Mouse (Mus musculus) neural tube, embryonic 12.5 days (tissue): ENCODE data around the gene Pqbp1. TPM values are rescaled to one million over a fixed set of nuclear protein-coding genes. Genes with fewer than 3 reads are reported as not detected.

Source experiments
- ATAC-seq: fragments of 200-750 bp; cut with Nextera tagmentation; 2 replicates; pipeline ENCODE4 v1.8.0; 2017; ENCODE audit warnings: low read depth, mild to moderate bottlenecking, moderate TSS enrichment, moderate library complexity; ENCODE audit not compliant: low FRiP score
- H3K27ac ChIP-seq: fragments of 300-500 bp; sonication (generic); 2 replicates; pipeline ENCODE4 v1.5.1; 2016
- H3K27me3 ChIP-seq: fragments of 300-500 bp; sonication (generic); replicated peaks from 2 replicates; pipeline ENCODE4 v1.6.1; 2016; ENCODE audit warnings: mild to moderate bottlenecking
- H3K36me3 ChIP-seq: fragments of 300-500 bp; sonication (generic); 2 replicates; pipeline ENCODE4 v1.6.1; 2016; ENCODE audit warnings: mild to moderate bottlenecking
- H3K4me1 ChIP-seq: fragments of 300-500 bp; sonication (generic); 2 replicates; pipeline ENCODE4 v1.6.1; 2016
- H3K4me2 ChIP-seq: fragments of 300-500 bp; sonication (generic); replicated peaks from 2 replicates; pipeline ENCODE4 v1.6.1; 2016; ENCODE audit warnings: mild to moderate bottlenecking
- H3K4me3 ChIP-seq: fragments of 300-500 bp; sonication (generic); 2 replicates; pipeline ENCODE4 v1.5.1; 2016
- H3K9ac ChIP-seq: fragments of 300-500 bp; sonication (generic); 2 replicates; pipeline ENCODE4 v1.6.1; 2016; ENCODE audit warnings: mild to moderate bottlenecking
- H3K9me3 ChIP-seq: fragments of 300-500 bp; sonication (generic); 2 replicates; pipeline ENCODE4 v1.6.1; 2016; ENCODE audit warnings: mild to moderate bottlenecking
- WGBS: fragments of 180-500 bp; shearing (Covaris S2); methylation state at CpG from one replicate; pipeline ENCODE4 v1.1.7; 2016; 5-methylcytosine and 5-hydroxymethylcytosine counted together
- polyA plus RNA-seq: library from polyadenylated mRNA; unstranded; fragments of >200 nt; fragmentation: Nextera tagmentation; extraction: Ambion mirVana; gene quantifications from 2 replicates; pipeline ENCODE4 v1.2.1, GENCODE M21; 2016

Pqbp1 gene
- polyA plus RNA-seq, 1 experiment from 2014 or later: 179 TPM

- WGBS: 15% methylated on average over 38 of the region's 38 CpGs
- peak; percentile 89 for ATAC-seq
- 0 out of 2 replicates have a peak, but pooled peaks cover 7% of the 10 kb centered on the region for H3K4me1 ChIP-seq
- H3K9ac ChIP-seq: peak within 1 kb of the TSS; percentile 47; the same call in 1 of the 2 replicates
- no peak within 1 kb of the TSS for H3K27ac ChIP-seq
- H3K4me2 ChIP-seq: peak within 1 kb of the TSS; percentile 79
- H3K9me3 ChIP-seq: no peaks in the 10 kb centered on the region
- H3K4me3 ChIP-seq: peak within 1 kb of the TSS; percentile 41
- H3K27me3 ChIP-seq: no peaks in the 10 kb centered on the region
- peaks cover 11% of the 10 kb centered on the region; the same call in 1 of the 2 replicates for H3K36me3 ChIP-seq
These were observed 21.1 kb downstream of the Pqbp1 start, which contains the start of gene Pim2 for GRCm38 (mm10) chrX:7878007-7878419. Gene Pim2 (plus strand): TSS chrX:7878262.

GRCm38 (mm10) chrX:7869826-7870225 lies 29.2 kb downstream of the Pqbp1 start:
- Histone ChIP-seq H3K4me2 (no peak overlapping the region), H3K27me3 (no peaks in the 10 kb centered on the region), H3K27ac (no peak overlapping the region), H3K9me3 (no peaks in the 10 kb centered on the region), H3K36me3 (peaks cover 25% of the 10 kb centered on the region), H3K4me1 (no peaks in the 10 kb centered on the region), H3K9ac (no peak overlapping the region), H3K4me3 (no peak overlapping the region)
- ATAC-seq: no peak
- WGBS: 43% methylated on average over 3 of the region's 3 CpGs

- no peak overlapping the region for H3K27ac ChIP-seq
- H3K9me3 ChIP-seq: no peaks in the 10 kb centered on the region
- H3K9ac ChIP-seq: no peak overlapping the region
- WGBS: 48% methylated on average over 2 of the region's 2 CpGs
- peaks cover 18% of the 10 kb centered on the region for H3K36me3 ChIP-seq
- no peaks in the 10 kb centered on the region for H3K27me3 ChIP-seq
- no peak for ATAC-seq
- H3K4me2 ChIP-seq: no peak overlapping the region
- no peak overlapping the region for H3K4me3 ChIP-seq
- H3K4me1 ChIP-seq: no peaks in the 10 kb centered on the region
These were observed 30.6 kb downstream of the Pqbp1 start for GRCm38 (mm10) chrX:7868506-7868905.

GRCm38 (mm10) chrX:7867141-7867540 lies 31.9 kb downstream of the Pqbp1 start:
- Histone ChIP-seq H3K27ac (no peak overlapping the region), H3K9ac (no peak overlapping the region), H3K9me3 (no peaks in the 10 kb centered on the region), H3K27me3 (no peaks in the 10 kb centered on the region), H3K4me2 (no peak overlapping the region), H3K36me3 (peaks cover 14% of the 10 kb centered on the region), H3K4me1 (no peaks in the 10 kb centered on the region), H3K4me3 (no peak overlapping the region)
- ATAC-seq: no peak
- 94% methylated on average over 1 of the region's 1 CpGs for WGBS

GRCm38 (mm10) chrX:7865786-7866185 lies 33.3 kb downstream of the Pqbp1 start:
- H3K4me2 ChIP-seq: no peak overlapping the region
- H3K4me3 ChIP-seq: no peak overlapping the region
- H3K36me3 ChIP-seq: peaks cover 9% of the 10 kb centered on the region
- 73% methylated on average over 2 of the region's 2 CpGs for WGBS
- H3K9me3 ChIP-seq: no peaks in the 10 kb centered on the region
- no peak for ATAC-seq
- no peaks in the 10 kb centered on the region for H3K4me1 ChIP-seq
- H3K9ac ChIP-seq: no peak overlapping the region
- no peak overlapping the region for H3K27ac ChIP-seq
- no peaks in the 10 kb centered on the region for H3K27me3 ChIP-seq

GRCm38 (mm10) chrX:7865343-7865742 lies 33.7 kb downstream of the Pqbp1 start:
- H3K4me1 ChIP-seq: no peaks in the 10 kb centered on the region
- H3K27ac ChIP-seq: no peak overlapping the region
- peaks cover 9% of the 10 kb centered on the region for H3K36me3 ChIP-seq
- no peaks in the 10 kb centered on the region for H3K27me3 ChIP-seq
- H3K9ac ChIP-seq: no peak overlapping the region
- H3K4me3 ChIP-seq: no peak overlapping the region
- H3K4me2 ChIP-seq: no peak overlapping the region
- no peak for ATAC-seq
- no peaks in the 10 kb centered on the region for H3K9me3 ChIP-seq
- 79% methylated on average over 2 of the region's 2 CpGs for WGBS

GRCm38 (mm10) chrX:7864551-7864950 lies 34.5 kb downstream of the Pqbp1 start:
- H3K4me2 ChIP-seq: no peak overlapping the region
- no peak overlapping the region for H3K27ac ChIP-seq
- no peak overlapping the region for H3K9ac ChIP-seq
- peaks cover 9% of the 10 kb centered on the region for H3K36me3 ChIP-seq
- no peak for ATAC-seq
- no peaks in the 10 kb centered on the region for H3K4me1 ChIP-seq
- 80% methylated on average over 3 of the region's 3 CpGs for WGBS
- no peaks in the 10 kb centered on the region for H3K27me3 ChIP-seq
- H3K9me3 ChIP-seq: no peaks in the 10 kb centered on the region
- no peak overlapping the region for H3K4me3 ChIP-seq

- no peak overlapping the region for H3K4me3 ChIP-seq
- ATAC-seq: no peak
- H3K36me3 ChIP-seq: peaks cover 8% of the 10 kb centered on the region
- no peaks in the 10 kb centered on the region for H3K4me1 ChIP-seq
- WGBS: 87% methylated on average over 1 of the region's 1 CpGs
- no peaks in the 10 kb centered on the region for H3K9me3 ChIP-seq
- no peak overlapping the region for H3K27ac ChIP-seq
- no peak overlapping the region for H3K4me2 ChIP-seq
- no peaks in the 10 kb centered on the region for H3K27me3 ChIP-seq
- no peak overlapping the region for H3K9ac ChIP-seq
These were observed 35.9 kb downstream of the Pqbp1 start for GRCm38 (mm10) chrX:7863181-7863580.

- Histone ChIP-seq H3K4me3 (no peak overlapping the region), H3K4me2 (no peak overlapping the region), H3K9me3 (no peaks in the 10 kb centered on the region), H3K4me1 (no peaks in the 10 kb centered on the region), H3K27ac (no peak overlapping the region), H3K27me3 (no peaks in the 10 kb centered on the region), H3K36me3 (no peaks in the 10 kb centered on the region; the same call in 1 of the 2 replicates), H3K9ac (no peak overlapping the region)
- 96% methylated on average over 3 of the region's 3 CpGs for WGBS
- no peak for ATAC-seq
These were observed 39.8 kb downstream of the Pqbp1 start for GRCm38 (mm10) chrX:7859191-7859753.

GRCm38 (mm10) chrX:7854578-7854977 lies 44.5 kb downstream of the Pqbp1 start:
- no peak overlapping the region for H3K9ac ChIP-seq
- H3K4me2 ChIP-seq: no peak overlapping the region
- H3K4me1 ChIP-seq: no peaks in the 10 kb centered on the region
- no peaks in the 10 kb centered on the region; the same call in 1 of the 2 replicates for H3K36me3 ChIP-seq
- no peaks in the 10 kb centered on the region for H3K9me3 ChIP-seq
- no peaks in the 10 kb centered on the region for H3K27me3 ChIP-seq
- 59% methylated on average over 2 of the region's 2 CpGs for WGBS
- ATAC-seq: no peak
- no peak overlapping the region for H3K27ac ChIP-seq
- no peak overlapping the region for H3K4me3 ChIP-seq

GRCm38 (mm10) chrX:7847845-7848244 lies 51.2 kb downstream of the Pqbp1 start:
- 63% methylated on average over 2 of the region's 2 CpGs for WGBS
- H3K4me3 ChIP-seq: no peak overlapping the region

More at GRCm38 (mm10) chrX:7847845-7848244, 51.2 kb downstream of the Pqbp1 start:
- Histone ChIP-seq H3K9me3 (no peaks in the 10 kb centered on the region), H3K4me1 (peaks cover 10% of the 10 kb centered on the region; the same call in 1 of the 2 replicates), H3K9ac (no peak overlapping the region), H3K27ac (no peak overlapping the region), H3K4me2 (no peak overlapping the region), H3K36me3 (no peaks in the 10 kb centered on the region; the same call in 1 of the 2 replicates), H3K27me3 (no peaks in the 10 kb centered on the region)
- ATAC-seq: no peak
